Mouse (Mus musculus) thymus, adult 2 months (tissue): ENCODE data around the gene Myo1a. TPM values are rescaled to one million over a fixed set of nuclear protein-coding genes. Genes with fewer than 3 reads are reported as not detected.

Source experiments
- DNase-seq: peaks from one replicate; pipeline ENCODE4 v3.0.0; 2021
- H3K27ac ChIP-seq: fragments of 200-500 bp; 2 replicates; pipeline ENCODE4 v1.5.1; 2012; ENCODE audit warnings: low read length, control low read depth; ENCODE audit not compliant: control insufficient read depth, insufficient read depth
- H3K27me3 ChIP-seq: fragments of 200-500 bp; 2 replicates; pipeline ENCODE4 v1.6.1; 2012; ENCODE audit warnings: mild to moderate bottlenecking, low read length, moderate library complexity, mixed read lengths; ENCODE audit not compliant: control insufficient read depth, insufficient read depth
- H3K36me3 ChIP-seq: fragments of 200-500 bp; 2 replicates; pipeline ENCODE4 v1.6.1; 2012; ENCODE audit warnings: mild to moderate bottlenecking, low read length, moderate library complexity; ENCODE audit not compliant: control insufficient read depth, insufficient read depth
- H3K4me1 ChIP-seq: fragments of 200-500 bp; replicated peaks from 2 replicates; pipeline ENCODE4 v1.6.1; 2012; ENCODE audit warnings: low read length; ENCODE audit not compliant: control insufficient read depth, insufficient read depth
- H3K4me3 ChIP-seq: fragments of 200-500 bp; 2 replicates; pipeline ENCODE4 v1.5.1; 2012; ENCODE audit warnings: mild to moderate bottlenecking, low read length, control low read depth, moderate library complexity; ENCODE audit not compliant: control insufficient read depth, insufficient read depth
- CTCF ChIP-seq: fragments of 200-500 bp; IDR thresholded peaks from 2 replicates; pipeline ENCODE4 v1.5.1; 2012; ENCODE audit warnings: mild to moderate bottlenecking, control low read depth, low read length, moderate library complexity, borderline replicate concordance; ENCODE audit not compliant: control insufficient read depth, poor library complexity, insufficient read depth; ENCODE audit errors: extremely low read depth
- POLR2A ChIP-seq: fragments of 200-500 bp; IDR thresholded peaks from 2 replicates; pipeline ENCODE4 v1.6.1; 2012; ENCODE audit warnings: mild to moderate bottlenecking, low read length, control low read depth, moderate library complexity; ENCODE audit not compliant: control insufficient read depth, poor library complexity, insufficient read depth; ENCODE audit errors: extremely low read depth
- WGBS: fragments of 180-500 bp; shearing (Covaris S2); methylation state at CpG from one replicate; pipeline ENCODE4 v1.1.7; 2018; 5-methylcytosine and 5-hydroxymethylcytosine counted together
- polyA plus RNA-seq: library from polyadenylated mRNA; depleted of rRNA; stranded (reverse); fragments of >200 nt; gene quantifications from 2 replicates; pipeline ENCODE4 v1.2.3, GENCODE M21; 2012

Myo1a gene
- polyA plus RNA-seq, 1 experiment: 1.8 TPM

GRCm38 (mm10) chr10:127682886-127683285 lies 22.1 kb upstream of the Myo1a start:
- Histone ChIP-seq H3K36me3 (no peaks in the 10 kb centered on the region), H3K4me1 (no peaks in the 10 kb centered on the region), H3K4me3 (no peak overlapping the region), H3K27me3 (no peaks in the 10 kb centered on the region), H3K27ac (no peak overlapping the region)
- DNase-seq: no peak
- TF ChIP-seq POLR2A: no peak
- no peak for TF ChIP-seq CTCF
- WGBS: 92% methylated on average over 6 of the region's 6 CpGs

GRCm38 (mm10) chr10:127691053-127691452 lies 13.9 kb upstream of the Myo1a start:
- Histone ChIP-seq H3K27me3 (no peaks in the 10 kb centered on the region), H3K4me1 (no peaks in the 10 kb centered on the region), H3K4me3 (no peak overlapping the region), H3K36me3 (peaks cover 27% of the 10 kb centered on the region), H3K27ac (no peak overlapping the region)
- WGBS: 42% methylated on average over 1 of the region's 1 CpGs
- no peak for DNase-seq
- TF ChIP-seq CTCF (no peak), POLR2A (no peak)

GRCm38 (mm10) chr10:127694636-127695035 lies 10.3 kb upstream of the Myo1a start:
- Histone ChIP-seq H3K27ac (no peak overlapping the region), H3K27me3 (no peaks in the 10 kb centered on the region), H3K36me3 (peaks cover 26% of the 10 kb centered on the region), H3K4me1 (no peaks in the 10 kb centered on the region), H3K4me3 (no peak overlapping the region)
- WGBS: 75% methylated on average over 2 of the region's 2 CpGs
- TF ChIP-seq POLR2A: no peak
- TF ChIP-seq CTCF: no peak
- peak; percentile 14 for DNase-seq

- no peak overlapping the region for H3K4me3 ChIP-seq
- no peaks in the 10 kb centered on the region for H3K27me3 ChIP-seq
- peaks cover 22% of the 10 kb centered on the region for H3K36me3 ChIP-seq
- no peaks in the 10 kb centered on the region for H3K4me1 ChIP-seq
- 97% methylated on average over 7 of the region's 7 CpGs for WGBS
- no peak for TF ChIP-seq CTCF
- no peak for TF ChIP-seq POLR2A
- H3K27ac ChIP-seq: no peak overlapping the region
- no peak for DNase-seq
Measured at GRCm38 (mm10) chr10:127695775-127696174, 9.2 kb upstream of the Myo1a start.

- H3K4me3 ChIP-seq: no peak overlapping the region
- TF ChIP-seq CTCF (no peak), POLR2A (no peak)
- no peaks in the 10 kb centered on the region for H3K4me1 ChIP-seq
- H3K27me3 ChIP-seq: no peaks in the 10 kb centered on the region
- no peak for DNase-seq
- 0 out of 2 replicates have a peak, but pooled peaks cover 8% of the 10 kb centered on the region for H3K36me3 ChIP-seq
- no peak overlapping the region for H3K27ac ChIP-seq
- WGBS: 98% methylated on average over 7 of the region's 7 CpGs
Measured at GRCm38 (mm10) chr10:127698966-127699365, 6.0 kb upstream of the Myo1a start.

- H3K4me1 ChIP-seq: no peaks in the 10 kb centered on the region
Measured at GRCm38 (mm10) chr10:127703299-127703698, 1.7 kb upstream of the Myo1a start.

GRCm38 (mm10) chr10:127704293-127704692 lies 677 bp upstream of the Myo1a start:
- H3K27ac ChIP-seq: no peak overlapping the region
- no peaks in the 10 kb centered on the region for H3K4me1 ChIP-seq
- H3K4me3 ChIP-seq: no peak overlapping the region
- TF ChIP-seq CTCF (no peak), POLR2A (no peak)
- 71% methylated on average over 2 of the region's 2 CpGs for WGBS
- H3K27me3 ChIP-seq: no peaks in the 10 kb centered on the region
- DNase-seq: no peak
- 0 out of 2 replicates have a peak, but pooled peaks cover under 1% of the 10 kb centered on the region for H3K36me3 ChIP-seq

More at GRCm38 (mm10) chr10:127703299-127703698, 1.7 kb upstream of the Myo1a start:
- 70% methylated on average over 4 of the region's 4 CpGs for WGBS
- Histone ChIP-seq H3K36me3 (0 out of 2 replicates have a peak, but pooled peaks cover 4% of the 10 kb centered on the region), H3K27me3 (no peaks in the 10 kb centered on the region), H3K4me3 (no peak overlapping the region), H3K27ac (no peak overlapping the region)
- DNase-seq: no peak
- TF ChIP-seq POLR2A: no peak
- TF ChIP-seq CTCF: no peak
